Mouse (Mus musculus) frontal cortex, postnatal 36 days (tissue): ENCODE measurements around the gene Ssh1.

Experiments
- DNase-seq, 2 experiments: peaks; one replicate each; pipeline ENCODE4 v3.0.0; 2022; ENCODE audit warnings: low spot score in 2 of 2

Ssh1 gene

DNA sequence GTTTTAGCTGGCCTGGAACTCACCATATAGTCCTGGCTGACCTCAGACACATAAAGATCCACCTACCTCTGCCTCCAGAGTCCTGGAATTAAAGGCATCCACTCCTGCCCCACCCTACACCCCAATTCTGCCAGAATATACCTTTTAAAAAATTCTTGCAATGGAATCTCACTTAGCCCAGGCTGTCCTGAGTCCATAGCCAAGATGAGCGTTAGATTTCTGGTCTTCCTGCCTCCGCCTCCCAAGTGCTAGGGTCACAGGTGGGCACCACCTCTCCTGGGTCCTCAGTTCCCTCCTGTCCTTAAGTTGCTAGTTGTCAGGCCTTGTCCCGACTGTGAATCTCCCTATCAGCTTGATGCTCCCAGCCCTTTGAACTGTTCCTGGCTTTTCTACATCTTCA, 61.4 kb downstream of the Ssh1 start:
- no peak for DNase-seq

DNA sequence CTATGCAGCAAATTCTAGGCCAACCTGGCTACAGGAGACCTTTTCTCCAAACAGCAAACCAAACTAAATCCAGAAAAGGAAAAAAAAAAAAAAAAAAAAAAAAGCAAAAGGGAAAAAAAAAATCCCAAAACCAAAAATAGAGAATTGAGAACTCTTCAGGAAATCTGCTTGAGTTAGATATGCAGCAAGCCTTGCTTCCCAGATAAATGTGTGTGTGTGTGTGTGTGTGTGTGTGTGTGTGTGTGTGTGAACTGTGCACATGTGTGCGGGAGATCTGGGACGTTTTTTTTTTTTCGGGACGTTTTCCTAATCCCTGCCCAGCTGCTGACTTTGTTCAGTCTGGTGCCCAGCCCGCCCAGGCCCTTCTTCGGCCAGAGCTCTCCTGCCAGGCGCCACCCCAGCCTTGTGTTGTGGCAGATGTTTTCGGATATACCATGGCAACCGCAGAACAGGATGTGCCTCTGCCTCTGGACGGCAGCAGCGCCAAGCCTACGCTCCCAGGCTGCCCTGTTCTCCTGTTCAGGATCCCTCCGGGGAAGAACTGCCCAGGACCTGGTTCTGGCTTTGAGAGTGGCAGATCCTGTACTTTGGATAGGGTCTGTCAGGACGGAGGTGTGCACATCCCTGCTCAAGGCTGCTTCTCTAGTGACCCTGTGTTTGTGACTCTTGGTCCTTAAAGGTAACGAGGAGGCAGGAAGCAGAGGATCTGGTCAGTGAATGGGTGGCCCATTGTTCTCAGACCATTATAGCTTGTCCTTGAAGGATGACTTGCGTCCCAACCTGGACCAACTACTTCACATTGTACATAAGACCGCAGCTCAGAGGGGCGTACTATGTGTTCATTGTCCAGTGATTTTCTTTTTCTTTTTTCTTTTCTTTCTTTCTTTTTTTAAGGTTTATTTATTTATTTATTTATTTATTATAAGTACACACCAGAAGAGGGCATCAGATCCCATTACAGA, 62.8 kb downstream of the Ssh1 start:
- no peak for DNase-seq

DNA sequence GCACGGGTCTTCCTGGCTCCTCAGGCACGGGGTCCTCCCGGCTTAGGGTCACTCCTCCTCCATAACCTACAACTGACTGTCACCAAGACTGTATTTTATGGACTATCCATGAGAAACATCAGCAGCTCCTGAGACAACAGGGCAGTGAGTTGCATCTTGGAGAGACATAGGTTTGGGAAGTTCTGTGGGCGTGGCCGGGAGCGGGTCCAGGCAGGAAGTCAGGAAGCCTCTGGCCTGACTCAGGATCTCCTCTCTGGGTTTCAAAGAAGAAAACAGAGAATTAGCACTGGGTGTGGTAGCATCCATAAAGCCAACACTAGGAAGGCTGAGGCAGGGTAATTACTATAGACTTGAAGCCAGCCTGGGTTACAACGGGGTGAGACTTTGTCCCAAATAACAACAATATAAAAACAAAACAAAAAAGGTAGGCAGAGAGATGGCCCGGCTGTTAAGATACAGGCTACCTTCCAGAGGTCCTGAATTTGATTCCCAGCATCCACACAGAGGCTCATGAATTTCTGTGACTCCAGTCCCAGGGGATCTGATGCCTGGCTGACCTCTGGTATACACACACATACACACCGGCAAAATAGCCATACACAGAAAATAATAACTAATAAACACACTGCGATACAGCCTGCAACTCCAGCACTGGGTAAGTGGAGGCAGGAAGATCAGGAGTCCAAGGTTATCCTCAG, 63.6 kb downstream of the Ssh1 start:
- no peak for DNase-seq

DNA sequence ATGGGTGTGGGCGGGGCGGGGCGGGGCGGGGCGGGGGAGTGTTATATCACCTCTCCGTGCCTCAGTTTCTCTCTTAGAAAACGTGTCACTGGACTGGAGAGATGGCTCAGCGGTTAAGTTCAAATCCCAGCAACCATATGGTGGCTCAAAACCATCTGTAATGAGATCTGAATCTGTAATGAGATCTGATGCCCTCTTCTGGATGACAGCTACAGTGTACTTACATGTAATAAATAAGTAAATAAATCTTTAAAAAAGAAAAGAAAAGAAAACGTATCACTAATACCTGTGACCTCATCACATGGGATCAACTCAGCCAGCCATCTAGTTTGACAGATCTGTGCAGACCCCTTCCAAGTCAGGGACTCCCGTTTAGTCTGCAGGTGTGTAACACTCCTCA, 64.2 kb downstream of the Ssh1 start:
- DNase-seq: no peak

DNA sequence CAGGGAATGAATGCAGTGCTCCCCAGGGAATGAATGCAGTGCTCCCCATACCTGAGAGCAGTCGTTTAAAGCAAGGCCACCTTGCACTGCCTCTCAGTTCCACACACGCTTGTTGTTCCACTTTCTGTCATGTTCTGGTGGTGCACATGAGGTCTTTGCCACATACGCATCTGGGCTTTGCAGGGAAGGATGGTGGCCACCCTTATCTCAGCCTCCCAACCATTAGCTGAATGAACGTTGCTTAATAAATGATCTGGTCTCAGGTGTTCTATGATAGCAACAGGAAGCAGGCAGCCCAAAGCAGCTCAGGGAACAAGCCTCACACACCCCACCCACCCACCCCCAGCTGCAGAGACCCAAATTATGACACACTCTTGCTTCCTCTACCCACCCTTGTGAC, 69.1 kb downstream of the Ssh1 start:
- no peak for DNase-seq

DNA sequence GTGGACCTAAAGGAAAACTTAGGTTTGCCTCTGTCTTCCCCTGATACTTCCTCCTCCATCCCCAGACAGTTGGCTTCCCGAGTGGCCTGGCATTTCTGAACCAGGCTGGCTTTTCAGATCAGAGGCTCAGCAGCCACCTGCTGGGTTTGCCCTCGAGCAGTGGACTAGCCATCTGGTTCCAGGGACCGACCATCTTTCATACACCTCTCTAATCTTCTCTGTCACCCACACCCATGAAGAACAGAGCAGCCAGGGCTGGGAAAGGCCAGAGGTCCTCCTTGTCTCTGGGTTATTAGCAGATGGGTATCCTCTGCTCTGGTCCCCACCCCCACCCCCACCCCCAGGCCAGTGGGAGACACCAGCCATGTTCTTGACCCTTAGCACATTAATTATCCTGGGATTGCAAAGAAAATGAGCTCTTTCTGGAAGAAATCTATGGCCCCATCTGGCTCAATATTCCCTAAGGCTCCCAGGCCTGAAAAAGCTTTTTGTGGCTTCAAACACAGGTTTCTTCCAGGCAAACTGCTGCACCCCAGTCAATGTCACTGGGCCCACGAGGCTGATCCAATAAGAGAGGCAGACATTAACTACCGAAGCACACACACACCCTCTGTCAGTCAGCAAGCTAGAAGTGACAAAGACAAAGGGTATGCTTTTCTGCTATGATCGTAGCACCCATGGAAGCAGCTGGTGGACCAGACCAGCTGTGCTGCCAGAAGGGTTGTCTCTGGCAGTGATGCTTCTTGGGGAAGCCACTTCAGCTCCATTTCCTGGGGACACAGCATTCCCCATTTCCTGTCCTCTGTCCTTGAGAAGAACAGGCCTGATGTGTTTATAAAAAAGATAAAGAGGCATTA, 72.2 kb downstream of the Ssh1 start:
- DNase-seq: no peak

DNA sequence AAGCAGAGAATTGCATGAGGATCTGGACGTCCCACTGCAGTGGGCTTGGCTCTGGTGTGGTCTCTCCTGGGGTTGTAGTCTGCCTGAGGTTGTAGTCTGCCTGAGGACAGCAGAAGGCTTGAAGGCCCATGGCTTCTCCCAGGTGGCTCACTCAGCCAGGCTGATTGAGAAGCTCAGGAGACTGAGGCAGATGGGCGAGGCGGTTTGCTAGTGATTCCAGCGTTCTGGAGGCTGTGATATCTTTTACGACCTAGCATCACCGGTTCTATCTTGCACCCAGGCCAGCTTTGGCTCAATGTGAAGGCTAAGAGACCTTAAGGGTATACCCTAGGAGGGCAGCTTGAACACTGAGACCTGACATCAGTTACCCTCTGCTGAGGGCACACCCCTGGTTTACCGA, 74.6 kb downstream of the Ssh1 start:
- DNase-seq: no peak

DNA sequence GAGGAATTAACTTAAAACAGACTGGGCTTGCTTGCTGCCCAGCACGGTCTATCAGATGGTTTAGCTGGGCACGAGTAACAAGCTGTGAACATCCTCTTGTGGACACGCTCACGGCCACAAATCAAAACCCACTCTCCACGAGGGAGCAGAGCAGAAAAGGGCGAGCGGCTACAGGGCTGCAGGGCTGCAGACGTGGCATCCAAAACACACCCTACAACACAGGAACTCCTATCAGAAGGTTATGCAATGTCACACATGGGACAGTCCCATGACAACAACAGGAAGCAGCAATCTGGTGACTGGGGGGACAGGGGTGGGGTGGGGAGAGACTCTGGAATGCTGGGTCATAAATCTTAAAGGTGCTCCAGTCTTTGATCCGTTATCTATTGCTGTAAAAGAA, 75.0 kb downstream of the Ssh1 start:
- DNase-seq: no peak

DNA sequence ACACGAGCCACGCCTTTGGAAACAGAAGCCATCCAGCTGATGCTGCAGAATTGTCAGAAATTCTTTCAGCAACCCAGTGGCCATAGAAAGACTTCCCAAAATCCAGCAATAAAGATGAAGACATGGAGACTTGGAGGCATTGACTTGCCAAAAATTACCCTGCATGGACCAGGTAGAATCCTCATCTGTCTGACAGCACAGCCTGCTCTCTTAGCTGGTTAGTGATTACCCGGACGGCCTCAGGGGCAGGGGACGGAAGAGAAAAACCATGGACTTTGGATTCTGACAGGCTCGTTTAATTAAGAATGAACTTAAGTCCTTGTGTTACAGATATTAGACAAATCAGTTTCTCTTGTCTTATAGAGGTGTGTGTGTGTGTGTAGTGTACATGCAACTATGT, 83.0 kb downstream of the Ssh1 start:
- no peak for DNase-seq

DNA sequence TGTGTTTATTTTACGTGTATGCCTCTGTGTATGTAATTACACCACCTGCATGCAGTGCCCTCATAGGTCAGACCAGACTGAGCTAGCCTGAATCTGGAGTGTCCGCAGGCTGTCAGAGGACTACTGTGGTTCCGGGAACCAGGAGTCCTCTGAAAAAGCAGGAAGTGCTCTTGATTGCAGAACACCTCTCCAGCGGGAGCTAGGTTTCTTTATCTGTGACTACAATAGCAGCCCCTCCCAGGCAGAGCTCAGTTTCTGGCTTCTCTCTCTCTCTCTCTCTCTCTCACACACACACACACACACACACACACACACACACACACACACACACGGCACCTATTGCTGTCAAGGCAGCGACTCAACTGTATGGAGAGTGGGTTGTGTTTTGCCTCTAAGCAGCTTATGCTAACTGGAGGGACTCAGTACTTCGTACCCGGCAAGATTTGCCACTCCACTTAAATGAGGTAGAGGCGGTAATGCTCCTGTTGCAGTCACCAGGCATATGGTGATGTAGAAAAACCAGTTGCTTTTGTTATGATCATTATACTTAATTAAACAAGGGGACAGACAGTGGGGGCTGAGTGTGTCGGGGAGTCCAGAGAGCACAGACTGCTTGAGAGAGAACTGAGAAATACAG, 83.5 kb downstream of the Ssh1 start:
- DNase-seq: no peak

DNA sequence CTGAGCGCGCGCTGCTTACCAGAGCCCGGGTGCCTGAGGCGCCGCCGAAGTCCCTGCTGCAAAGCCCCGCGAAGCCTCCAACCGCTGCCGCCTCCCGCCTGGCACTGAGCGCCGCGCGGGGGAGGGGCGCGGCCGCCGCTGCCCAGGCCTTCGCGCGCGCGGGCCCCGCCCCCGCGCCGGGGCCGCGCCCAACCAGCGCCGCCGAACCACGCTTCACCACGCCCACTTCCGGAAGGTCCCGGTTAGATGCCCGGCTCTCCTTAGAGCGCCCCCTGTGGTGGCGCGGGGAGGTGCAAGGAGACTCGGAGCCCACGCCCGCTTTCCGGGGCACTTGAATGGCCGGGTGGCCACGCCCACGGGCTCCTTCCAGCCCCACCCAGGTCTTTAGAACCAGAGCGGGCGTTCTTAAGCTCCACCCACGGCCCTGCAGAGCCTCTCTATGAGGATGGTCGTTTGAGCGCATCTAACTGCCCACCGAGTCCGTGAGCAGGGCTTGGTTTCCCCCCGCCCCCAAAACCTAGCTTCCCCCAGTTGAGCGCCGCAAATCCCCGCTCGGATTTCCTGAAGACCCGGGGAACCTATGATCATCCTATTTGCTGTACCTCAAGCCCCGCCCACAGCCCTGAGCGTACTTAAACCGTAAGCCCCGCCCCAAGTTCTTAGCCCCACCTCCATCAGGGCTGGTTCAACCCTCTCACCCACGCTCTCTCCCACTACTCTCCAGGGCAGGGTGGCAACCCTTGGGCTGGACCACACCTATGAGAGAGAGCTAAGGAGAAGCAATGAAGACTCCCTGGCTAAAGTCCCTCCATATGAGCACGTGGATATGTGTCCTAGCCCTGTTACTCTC, 84.9 kb downstream of the Ssh1 start, which contains the start of gene Coro1c:
Gene Coro1c (minus strand): TSS at position 167 of the 850 bp plus-strand sequence.
- DNase-seq: peak; percentile 96 to 98

DNA sequence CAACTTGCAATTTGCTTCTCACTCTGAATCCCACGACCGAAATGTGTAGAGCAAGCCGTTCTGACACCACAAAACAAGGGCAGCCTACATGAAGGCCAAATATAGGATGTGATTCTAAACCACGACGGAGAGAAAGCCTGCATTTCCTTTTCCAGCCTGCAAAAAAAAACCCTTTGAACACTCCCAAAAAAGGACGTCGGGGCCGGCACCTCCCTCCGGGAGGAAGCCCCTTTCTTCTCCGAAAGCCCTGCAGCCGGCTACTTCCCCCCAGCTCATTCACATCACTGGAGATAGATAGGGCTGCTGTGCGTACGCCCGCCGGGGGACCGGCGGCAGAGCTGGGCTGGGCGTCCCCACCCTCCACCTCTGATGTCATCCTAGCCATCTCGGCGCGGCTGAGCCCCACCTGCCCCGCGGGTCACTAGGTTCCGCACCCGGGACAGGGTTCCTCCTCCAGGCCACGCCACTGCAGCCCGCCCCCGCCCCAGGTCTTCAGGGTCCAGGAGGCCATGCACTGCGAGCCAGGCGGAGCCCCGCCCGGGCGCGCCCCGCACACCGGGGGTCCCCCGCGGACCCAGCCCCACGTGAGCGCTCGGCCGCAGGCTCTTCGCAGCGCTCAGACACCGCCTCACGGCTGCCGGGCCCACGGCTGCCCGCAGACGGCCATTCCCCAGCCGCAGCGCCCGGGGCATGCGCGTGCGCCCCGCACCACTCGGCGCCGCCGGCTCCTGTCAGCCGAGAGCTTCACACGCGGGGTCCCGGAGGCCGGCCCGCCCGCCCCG, 85.7 kb downstream of the Ssh1 start:
- DNase-seq: peak; percentile 47 to 52

DNA sequence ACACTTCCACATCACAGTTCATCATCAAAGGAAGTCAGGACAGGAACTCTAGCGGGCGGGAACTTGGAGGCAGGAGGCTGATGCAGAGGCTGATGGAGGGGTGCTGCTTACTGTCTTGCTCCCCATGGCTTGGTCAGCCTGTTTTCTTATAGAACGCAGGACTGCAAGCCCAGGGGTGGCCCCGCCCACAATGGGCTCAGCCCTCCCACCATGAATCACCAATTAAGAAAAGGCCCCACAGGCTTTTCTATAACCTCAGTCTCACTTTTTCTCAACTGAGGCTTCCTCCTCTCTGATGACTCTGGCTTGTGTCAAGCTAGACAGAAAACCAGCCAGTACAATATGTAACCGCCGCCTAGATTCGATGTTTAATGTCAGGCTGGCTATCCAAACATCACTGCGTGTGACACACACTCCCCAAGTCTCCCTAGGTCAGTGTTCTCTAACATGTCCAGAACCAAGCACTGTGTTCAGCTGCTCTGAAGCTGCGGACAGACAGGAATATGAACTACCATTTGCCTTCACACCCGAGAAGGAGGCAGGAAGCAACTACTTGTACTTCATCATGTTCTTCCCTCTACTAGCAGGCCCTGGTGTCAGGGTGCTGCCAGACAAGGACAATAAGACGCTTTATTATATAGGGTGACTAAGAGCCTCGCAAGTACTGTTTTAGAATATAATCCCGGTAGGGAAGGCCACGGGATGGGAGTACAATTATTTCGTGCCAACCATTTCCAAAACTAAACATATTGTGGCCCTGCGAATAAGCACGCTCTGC, 86.5 kb downstream of the Ssh1 start:
- no peak for DNase-seq

DNA sequence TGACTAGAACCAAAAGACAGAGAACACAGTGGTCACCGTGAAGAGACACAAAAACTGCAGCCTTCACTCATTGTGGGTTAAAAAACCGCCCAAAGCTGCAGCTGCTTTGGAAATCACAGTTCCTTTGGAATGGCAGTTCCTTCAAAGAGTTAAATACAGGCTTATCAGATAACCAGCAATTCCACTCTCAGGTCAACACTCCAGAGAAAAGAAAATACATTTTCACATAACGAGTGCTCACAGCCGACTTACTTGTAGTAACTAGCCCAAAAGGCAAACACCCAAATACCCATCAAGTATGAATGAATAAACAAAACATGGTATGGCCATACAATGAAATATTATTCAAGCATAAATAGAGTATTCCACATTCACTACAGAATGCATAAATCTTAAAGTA, 88.7 kb downstream of the Ssh1 start:
- no peak for DNase-seq

DNA sequence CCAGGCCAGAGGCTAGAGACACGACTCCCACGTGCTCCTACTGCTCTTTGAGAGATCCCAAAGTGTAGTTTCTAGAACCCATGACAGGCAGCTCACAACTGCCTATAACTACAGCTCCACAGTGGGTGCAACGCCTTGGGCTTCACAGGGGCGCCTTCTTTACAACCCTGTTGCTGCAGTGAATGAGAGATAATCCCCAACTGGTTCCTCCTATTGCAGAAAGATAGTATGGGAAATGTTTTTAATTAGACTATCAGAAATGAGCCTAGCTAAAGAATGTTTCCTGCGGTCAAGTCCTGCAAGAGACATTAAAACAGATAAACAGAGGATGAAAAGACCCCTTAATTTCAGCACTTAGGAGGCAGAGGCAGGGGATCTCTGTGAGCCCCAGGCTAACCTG, 90.7 kb downstream of the Ssh1 start:
- DNase-seq: no peak

DNA sequence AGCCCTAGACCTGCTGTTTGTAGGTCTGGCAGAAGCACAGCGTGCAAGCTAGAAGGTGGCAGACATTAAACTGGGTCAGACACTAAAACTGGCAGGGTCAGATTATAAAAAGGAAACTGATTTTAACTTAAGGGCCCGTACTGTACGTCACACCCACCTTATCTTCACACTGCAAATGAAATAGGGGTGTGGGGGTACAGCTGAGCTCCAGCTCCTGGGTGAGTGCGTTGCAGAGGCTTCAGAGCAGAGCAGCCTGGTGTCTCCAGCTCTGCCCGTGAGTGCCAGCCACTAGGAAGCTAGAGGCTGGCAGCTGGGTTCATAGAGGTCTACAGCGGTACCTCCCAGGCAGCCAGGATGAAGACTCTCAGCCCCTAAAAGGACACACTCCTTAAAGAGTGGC, 91.7 kb downstream of the Ssh1 start:
- no peak for DNase-seq

DNA sequence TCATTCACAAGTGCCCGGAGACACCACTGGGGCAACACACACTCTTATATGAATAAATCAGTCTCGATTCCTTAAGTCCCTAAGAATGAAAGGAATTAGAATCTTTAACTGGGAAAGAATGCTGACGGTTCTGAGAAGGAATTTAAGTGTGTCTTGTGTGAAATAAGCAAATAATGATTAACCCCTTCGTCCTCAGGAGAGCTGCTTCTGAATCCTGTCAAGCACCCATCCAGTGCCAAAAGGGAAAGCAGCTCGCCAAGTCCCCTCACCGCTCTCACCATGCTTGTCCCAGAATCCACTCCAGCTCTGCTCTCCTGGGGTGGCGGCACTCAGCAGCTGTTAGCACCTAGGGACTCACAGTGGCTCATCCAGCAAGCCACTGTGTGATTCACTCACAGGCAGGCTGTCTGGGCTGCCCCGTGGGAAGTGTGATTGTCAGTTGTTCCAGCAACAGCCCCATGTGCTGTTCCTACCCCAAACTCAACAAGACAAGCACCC, 92.6 kb downstream of the Ssh1 start:
- DNase-seq: peak in 1 of 2 experiments; percentile 57

DNA sequence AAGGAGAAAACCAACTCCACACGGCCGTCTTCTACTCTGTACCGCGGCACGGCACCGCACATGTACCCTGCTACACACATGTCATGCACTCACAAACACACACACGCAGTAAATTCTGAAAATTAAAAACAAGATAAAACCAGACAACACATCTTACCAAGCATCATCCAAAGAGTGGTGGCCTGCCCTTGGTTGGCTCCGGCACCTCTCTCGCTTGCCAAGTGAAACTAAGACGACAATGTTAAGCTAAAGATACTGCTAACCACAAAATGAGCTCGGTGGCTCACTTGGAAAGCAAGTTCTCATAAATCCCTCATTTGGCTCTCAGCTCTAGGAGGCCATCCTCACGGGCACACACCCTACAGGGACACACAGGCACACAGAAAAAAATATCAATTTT, 94.2 kb downstream of the Ssh1 start:
- DNase-seq: no peak

DNA sequence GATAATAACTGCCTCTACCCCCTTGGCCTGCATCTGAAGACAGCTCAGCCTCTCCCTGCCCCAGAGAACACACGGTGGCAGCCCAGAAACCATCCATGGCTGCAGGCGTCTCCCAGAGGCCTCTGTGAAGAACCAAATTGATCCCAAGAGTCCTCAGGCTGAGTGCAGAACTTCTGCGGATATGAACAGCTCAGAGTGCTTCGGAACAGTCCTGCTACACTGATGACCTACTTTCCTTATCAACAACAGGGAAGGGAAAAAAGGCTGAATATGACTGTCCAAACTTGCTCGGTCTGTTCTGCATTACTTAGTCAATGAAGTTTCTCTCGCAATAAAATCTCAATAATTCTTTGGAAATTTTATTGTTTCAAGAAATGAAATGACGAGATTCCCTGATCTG, 101.7 kb downstream of the Ssh1 start:
- DNase-seq: no peak
